Mouse (Mus musculus) small intestine, adult 2 months (tissue): ENCODE measurements around the gene Slc35b1.

ENCODE experiments used
- CTCF ChIP-seq: fragments of 200-500 bp; IDR thresholded peaks from 2 replicates; pipeline ENCODE4 v1.5.1; 2012; ENCODE audit warnings: low read depth, mild to moderate bottlenecking, control low read depth, inconsistent platforms, low read length, moderate library complexity, mixed read lengths; ENCODE audit not compliant: insufficient replicate concordance, insufficient read length; ENCODE audit errors: extremely low read depth
- POLR2A ChIP-seq: fragments of 200-500 bp; IDR thresholded peaks from 2 replicates; pipeline ENCODE4 v1.6.1; 2012; ENCODE audit warnings: low read depth, mild to moderate bottlenecking, control low read depth, inconsistent platforms, low read length, moderate library complexity

GRCm38 (mm10) chr11:95415931-95416330 is 31.4 kb downstream of the Slc35b1 start:
- TF ChIP-seq POLR2A (no peak), CTCF (no peak)
